16 mouse cellular contexts compared by ENCODE assay signal in the genomic region with DNA sequence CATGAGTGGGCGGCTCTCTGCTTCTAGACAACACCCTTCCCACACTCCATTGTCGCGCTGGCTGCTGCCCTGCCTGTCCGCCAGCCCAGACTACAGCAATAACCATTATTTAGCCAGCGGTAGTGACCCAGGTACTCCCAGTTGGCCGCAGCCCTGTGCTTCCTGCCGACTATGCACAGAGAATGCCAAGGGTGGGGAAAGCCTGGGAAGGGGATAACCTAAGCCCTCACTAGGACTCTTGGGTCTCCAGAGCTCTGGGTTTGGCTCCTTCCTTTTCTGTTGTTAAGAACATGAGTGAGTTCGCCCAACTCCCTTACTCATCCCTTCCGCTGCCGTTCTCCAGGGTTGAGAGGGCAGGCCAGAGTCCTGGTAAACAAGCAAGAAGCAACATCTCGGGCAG. TPM values are rescaled to one million over a fixed set of nuclear protein-coding genes. Genes with fewer than 3 reads are reported as not detected.
A peak's percentile ranks its signal among the peaks of the same experiment; 100 is the strongest.
DNase-seq lines count a peak whose midpoint lies in the region; TF ChIP-seq lines count a peak whose summit lies in the region.
"Had no signal": no experiment of that assay in that cellular context is flagged by ENCODE, and none has a peak within 500 bp of the region (broad histone marks: within the 10 kb centered on the region; RNA-seq: fewer than 3 reads in every experiment).

No protein-coding gene starts in this region.

- H3K27me3 ChIP-seq in kidney, adult 2 months (replicated peaks; ENCODE audit: control insufficient read depth, insufficient read depth, low read length), result no peaks in the 10 kb centered on the region
- H3K27me3 ChIP-seq in ES-Bruce4 (ENCODE audit: control insufficient read depth, insufficient read depth, low read length, poor library complexity, severe bottlenecking), result no peaks in the 10 kb centered on the region
- H3K27me3 ChIP-seq: forebrain, embryonic 13.5 days; midbrain, embryonic 12.5 days; Patski had no signal

- peak overlapping the region; percentile 45 for H3K4me3 ChIP-seq in gastrocnemius, adult 2 months
- H3K4me3 ChIP-seq in kidney, adult 2 months (ENCODE audit: insufficient read depth, low read depth, low read length), result no peak overlapping the region
- H3K4me3 ChIP-seq in ES-Bruce4 (ENCODE audit: low read depth, low read length) (no peak overlapping the region), macrophage (ENCODE audit: inconsistent target) (no peak overlapping the region)
- H3K4me3 ChIP-seq: embryonic facial prominence, embryonic 10.5 days; forebrain, embryonic 13.5 days; limb, embryonic 10.5 days; midbrain, embryonic 12.5 days had no signal

- no peak for TF ChIP-seq CTCF in gastrocnemius, adult 2 months (IDR thresholded peaks at IDR 0.05)
- TF ChIP-seq CTCF in kidney, adult 2 months (conservative IDR thresholded peaks at IDR 0.05; ENCODE audit: insufficient read depth, insufficient read length, low read depth, low read length), result no peak
- no peak for TF ChIP-seq CTCF in ES-Bruce4 (IDR thresholded peaks at IDR 0.05; ENCODE audit: low read depth, low read length)

- H3K9me3 ChIP-seq in ES-Bruce4 (replicated peaks; ENCODE audit: control insufficient read depth, insufficient read depth, low read length, poor library complexity, severe bottlenecking), result no peaks in the 10 kb centered on the region
- H3K9me3 ChIP-seq: embryonic facial prominence, embryonic 10.5 days; forebrain, embryonic 13.5 days; limb, embryonic 10.5 days; midbrain, embryonic 12.5 days had no signal

- H3K27ac ChIP-seq in gastrocnemius, adult 2 months, result peak overlapping the region; percentile 82
- peak overlapping the region; percentile 1; the same call in 1 of the 2 replicates for H3K27ac ChIP-seq in kidney, adult 2 months (ENCODE audit: insufficient read depth, low read depth, low read length)
- peak overlapping the region; percentile 33; the same call in 1 of the 2 replicates for H3K27ac ChIP-seq in ES-Bruce4 (ENCODE audit: insufficient read depth, low read length)
- H3K27ac ChIP-seq in macrophage, result peak overlapping the region; percentile 100
- H3K27ac ChIP-seq: embryonic facial prominence, embryonic 10.5 days; forebrain, embryonic 13.5 days; limb, embryonic 10.5 days; liver, embryonic 14.5 days; midbrain, embryonic 12.5 days had no signal

- 45% methylated on average over 11 of the region's 11 CpGs for WGBS in kidney, adult 2 months
- WGBS in macrophage (ENCODE audit: missing documents), result 96% methylated on average over 11 of the region's 11 CpGs

- intact Hi-C loops in gastrocnemius, adult 2 months (cut with DNase I), result no loop called here
- intact Hi-C loops in left cerebral cortex, postnatal 4 days (cut with DNase I), result no loop called here

- no peak for TF ChIP-seq EP300 in ES-Bruce4 (IDR thresholded peaks at IDR 0.05; ENCODE audit: insufficient read depth, low read depth, low read length)

- no peak overlapping the region for H3K9ac ChIP-seq in ES-Bruce4 (ENCODE audit: low read depth, poor library complexity, severe bottlenecking)
- H3K9ac ChIP-seq: forebrain, embryonic 13.5 days; liver, embryonic 14.5 days; midbrain, embryonic 12.5 days had no signal

- peaks cover 68% of the 10 kb centered on the region for H3K79me2 ChIP-seq in macrophage (ENCODE audit: inconsistent target)

- no peaks in the 10 kb centered on the region; the same call in 1 of the 2 replicates for H3K36me3 ChIP-seq in kidney, adult 2 months (ENCODE audit: control insufficient read depth, insufficient read depth, low read length)
- H3K36me3 ChIP-seq in ES-Bruce4 (ENCODE audit: control insufficient read depth, insufficient read depth, low read length, poor library complexity, severe bottlenecking) (peaks cover 26% of the 10 kb centered on the region), macrophage (ENCODE audit: inconsistent target) (peaks cover 41% of the 10 kb centered on the region)

- TF ChIP-seq POLR2A in kidney, adult 2 months (IDR thresholded peaks at IDR 0.05; ENCODE audit: low read depth, low read length), result no peak
- no peak for TF ChIP-seq POLR2A in ES-Bruce4 (IDR thresholded peaks at IDR 0.05; ENCODE audit: insufficient read depth, low read length)

- DNase-seq in gastrocnemius, adult 2 months, result peak; percentile 56
- DNase-seq in gastrocnemius, adult 8-10 months (ENCODE audit: low spot score in 2 of 2), result no peak
- peak; percentile 54 for DNase-seq in kidney, adult 2 months
- no peak for DNase-seq in kidney, adult 18-20 months
- DNase-seq in left cerebral cortex, postnatal 4 days, result no peak
- DNase-seq: right cerebral cortex, postnatal 25 days; thymus, postnatal 36 days had no signal

- peaks cover 13% of the 10 kb centered on the region; the same call in 1 of the 2 replicates for H3K4me1 ChIP-seq in kidney, adult 2 months (ENCODE audit: control insufficient read depth, insufficient read depth, low read length)
- H3K4me1 ChIP-seq in ES-Bruce4 (ENCODE audit: control insufficient read depth, insufficient read depth, low read length), result peaks cover 25% of the 10 kb centered on the region
- H3K4me1 ChIP-seq: forebrain, embryonic 13.5 days; limb, embryonic 10.5 days; midbrain, embryonic 12.5 days had no signal

RNA-seq across cellular contexts. Expression of gene B230217C12Rik, which starts 8.6 kb away (rescaled TPM):
- total RNA-seq in gastrocnemius, adult 2 months (2021), result under 1 TPM; 0.23 to 0.50 TPM
- under 1 TPM; 0.19 to 0.51 (median 0.32) TPM for total RNA-seq in gastrocnemius, adult 8-10 months (2022)
- 2.0 TPM in 2 replicates for polyA plus RNA-seq in kidney, adult 2 months (2012; rRNA removed)
- polyA plus RNA-seq in ES-Bruce4 (2011; ENCODE audit: insufficient read depth, insufficient read length, low read depth, missing spikeins), result 2.8 and 3.4 TPM in 2 replicates
- 1 to 10 TPM in 5 of 26 experiments, under 1 TPM in 9, not detected in 12; 0.37 to 2.5 (median 0.74) TPM for total RNA-seq in macrophage (2018; cell fraction: chromatin; rRNA removed)
- 1 to 10 TPM in 7 of 26 experiments, under 1 TPM in 19; 0.44 to 1.3 (median 0.86) TPM for total RNA-seq in macrophage (2018; cell fraction: cytosol; rRNA removed)
- total RNA-seq in macrophage (2018; cell fraction: nucleus; rRNA removed), result 1 to 10 TPM in 6 of 26 experiments, under 1 TPM in 13, not detected in 7; 0.23 to 3.6 (median 0.78) TPM
- 0.68 to 1.1 TPM (median 0.72 TPM) in 3 replicates for polyA plus RNA-seq in macrophage (2018)
- total RNA-seq in left cerebral cortex, postnatal 4 days (2021), result 10 to 100 TPM; 27.1 to 29.0 TPM

RNA-seq across cellular contexts. Expression of gene Lasp1, which starts 33.2 kb away (rescaled TPM):
- 10 to 100 TPM; 10.0 to 16.8 TPM for total RNA-seq in gastrocnemius, adult 2 months (2021)
- total RNA-seq in gastrocnemius, adult 8-10 months (2022), result 10 to 100 TPM in 2 of 4 experiments, 1 to 10 TPM in 2; 5.9 to 11.2 (median 9.0) TPM
- 106 and 110 TPM in 2 replicates for polyA plus RNA-seq in kidney, adult 2 months (2012; rRNA removed)
- polyA plus RNA-seq in ES-Bruce4 (2011; ENCODE audit: insufficient read depth, insufficient read length, low read depth, missing spikeins), result 228 and 231 TPM in 2 replicates
- total RNA-seq in macrophage (2018; cell fraction: chromatin; rRNA removed), result 100 to 1,000 TPM in 24 of 26 experiments, 10 to 100 TPM in 2; 72.2 to 414 (median 208) TPM
- 100 to 1,000 TPM; 171 to 234 (median 210) TPM for total RNA-seq in macrophage (2018; cell fraction: cytosol; rRNA removed)
- total RNA-seq in macrophage (2018; cell fraction: nucleus; rRNA removed), result 100 to 1,000 TPM in 25 of 26 experiments, 10 to 100 TPM in 1; 82.4 to 238 (median 191) TPM
- 151 to 499 TPM (median 254 TPM) in 3 replicates for polyA plus RNA-seq in macrophage (2018)
- 100 to 1,000 TPM; 190 to 199 TPM for total RNA-seq in left cerebral cortex, postnatal 4 days (2021)

RNA-seq across cellular contexts. Expression of gene Rpl23, which starts 49.8 kb away (rescaled TPM):
- total RNA-seq in gastrocnemius, adult 2 months (2021), result 100 to 1,000 TPM; 385 to 521 TPM
- total RNA-seq in gastrocnemius, adult 8-10 months (2022), result 100 to 1,000 TPM; 371 to 534 (median 431) TPM
- polyA plus RNA-seq in kidney, adult 2 months (2012; rRNA removed), result 118 and 181 TPM in 2 replicates
- polyA plus RNA-seq in ES-Bruce4 (2011; ENCODE audit: insufficient read depth, insufficient read length, low read depth, missing spikeins) (777 and 842 TPM in 2 replicates), macrophage (2018) (992 to 1,238 TPM (median 1,231 TPM) in 3 replicates)
- total RNA-seq in macrophage (2018; cell fraction: chromatin; rRNA removed), result 100 to 1,000 TPM; 108 to 477 (median 140) TPM
- 1,000 to 10,000 TPM in 6 of 26 experiments, 100 to 1,000 TPM in 20; 449 to 1,138 (median 724) TPM for total RNA-seq in macrophage (2018; cell fraction: cytosol; rRNA removed)
- 100 to 1,000 TPM; 131 to 371 (median 177) TPM for total RNA-seq in macrophage (2018; cell fraction: nucleus; rRNA removed)
- total RNA-seq in left cerebral cortex, postnatal 4 days (2021), result 100 to 1,000 TPM; 614 to 660 TPM

RNA-seq across cellular contexts. Expression of gene Fbxo47, which starts 52.0 kb away (rescaled TPM):
- total RNA-seq in gastrocnemius, adult 2 months (2021), result under 1 TPM; 0.14 to 0.20 TPM
- total RNA-seq in gastrocnemius, adult 8-10 months (2022), result under 1 TPM in 3 of 4 experiments, not detected in 1; 0.15 to 0.48 (median 0.46) TPM
- polyA plus RNA-seq in kidney, adult 2 months (2012; rRNA removed), result 0.33 and 0.39 TPM in 2 replicates
- polyA plus RNA-seq in ES-Bruce4 (2011; ENCODE audit: insufficient read depth, insufficient read length, low read depth, missing spikeins) (2.5 and 2.8 TPM in 2 replicates), macrophage (2018) (0.14 to 0.69 TPM (median 0.51 TPM) in 3 replicates)
- total RNA-seq in macrophage (2018; cell fraction: chromatin; rRNA removed), result 1 to 10 TPM in 1 of 26 experiments, under 1 TPM in 9, not detected in 16; 0.33 to 1.4 (median 0.46) TPM
- under 1 TPM; 0.38 to 0.92 (median 0.59) TPM for total RNA-seq in macrophage (2018; cell fraction: cytosol; rRNA removed)
- total RNA-seq in macrophage (2018; cell fraction: nucleus; rRNA removed), result 1 to 10 TPM in 2 of 26 experiments, under 1 TPM in 14, not detected in 10; 0.18 to 1.9 (median 0.54) TPM
- under 1 TPM; 0.46 to 0.74 TPM for total RNA-seq in left cerebral cortex, postnatal 4 days (2021)

RNA-seq across cellular contexts. Expression of gene 1700001P01Rik, which starts 56.3 kb away (rescaled TPM):
- total RNA-seq in gastrocnemius, adult 2 months (2021), result under 1 TPM; 0.39 to 0.56 TPM
- not detected for total RNA-seq in gastrocnemius, adult 8-10 months (2022)
- not detected in 2 replicates for polyA plus RNA-seq in kidney, adult 2 months (2012; rRNA removed)
- polyA plus RNA-seq in ES-Bruce4 (2011; ENCODE audit: insufficient read depth, insufficient read length, low read depth, missing spikeins) (0.99 TPM in 1 of 2 replicates, not detected in the other), macrophage (2018) (not detected in 3 replicates)
- 1 to 10 TPM in 8 of 26 experiments, not detected in 18; 1.5 to 2.2 (median 2.0) TPM for total RNA-seq in macrophage (2018; cell fraction: chromatin; rRNA removed)
- not detected for total RNA-seq in macrophage (2018; cell fraction: cytosol; rRNA removed)
- total RNA-seq in macrophage (2018; cell fraction: nucleus; rRNA removed), result 1 to 10 TPM in 3 of 26 experiments, not detected in 23; 1.2 to 1.8 (median 1.4) TPM
- total RNA-seq in left cerebral cortex, postnatal 4 days (2021), result 1 to 10 TPM in 1 of 2 experiments, not detected in 1; 2.0 TPM
- polyA plus RNA-seq: heart, embryonic 14.5 days had no signal

Comparison
In these comparisons a context has a peak if more than half of its experiments do, and no peak if none do; other contexts are left out.
1. DNase-seq: peak in gastrocnemius, adult 2 months (single experiment) and kidney, adult 2 months (single experiment); none in gastrocnemius, adult 8-10 months (0 of 2), kidney, adult 18-20 months (single experiment) and left cerebral cortex, postnatal 4 days (single experiment).
2. H3K27ac ChIP-seq: peak in every context shown above with its lines; median percentile 100 in macrophage; 82 in gastrocnemius, adult 2 months; 33 in ES-Bruce4; 1 in kidney, adult 2 months.
3. RNA of gene B230217C12Rik, which starts 8.6 kb away (total RNA-seq): 27.1 to 29.0 TPM in left cerebral cortex, postnatal 4 days; 0.23 to 0.50 TPM in gastrocnemius, adult 2 months and 0.19 to 0.51 TPM in gastrocnemius, adult 8-10 months; every median in the first group is over 10 times any median in the second.
4. RNA of gene Lasp1, which starts 33.2 kb away (total RNA-seq): 190 to 199 TPM in left cerebral cortex, postnatal 4 days; 10.0 to 16.8 TPM in gastrocnemius, adult 2 months and 5.9 to 11.2 TPM in gastrocnemius, adult 8-10 months; every median in the first group is over 10 times any median in the second.